Mouse (Mus musculus) MEL (cell line): Measurements from ENCODE around the gene Mnx1. TPM values are rescaled to one million over a fixed set of nuclear protein-coding genes. Genes with fewer than 3 reads are reported as not detected.

Source experiments
- DNase-seq: peaks from one replicate; pipeline ENCODE4 v3.0.0; 2011; ENCODE audit warnings: low read depth, low spot score
- H3K27ac ChIP-seq: 2 replicates; pipeline ENCODE4 v1.5.1; 2012; ENCODE audit warnings: low read depth, mild to moderate bottlenecking, control low read depth, low read length, moderate library complexity; ENCODE audit not compliant: control insufficient read depth
- H3K27me3 ChIP-seq, 2 experiments: fragments of 150-350 bp in 1 of 2; sonication (generic) in 1 of 2; 2 replicates each; pipeline ENCODE4 v1.6.1; 2012; ENCODE audit warnings: low read length in 2 of 2, mild to moderate bottlenecking in 2 of 2, improper control_type of control experiment in 1 of 2, moderate library complexity in 1 of 2; ENCODE audit not compliant: insufficient read depth in 2 of 2, control insufficient read depth in 1 of 2
- H3K36me3 ChIP-seq, 2 experiments: 2 replicates each; pipeline ENCODE4 v1.6.1; 2012 to 2014; ENCODE audit warnings: low read length in 2 of 2, improper control_type of control experiment in 1 of 2, inconsistent platforms in 1 of 2, mild to moderate bottlenecking in 1 of 2; ENCODE audit not compliant: insufficient read depth in 2 of 2, control insufficient read depth in 1 of 2
- H3K4me1 ChIP-seq, 2 experiments: fragments of 150-350 bp in 1 of 2; sonication (generic) in 1 of 2; 2 replicates each; pipeline ENCODE4 v1.6.1; 2012; ENCODE audit warnings: low read length in 2 of 2, improper control_type of control experiment in 1 of 2, mild to moderate bottlenecking in 1 of 2; ENCODE audit not compliant: insufficient read depth in 2 of 2, control insufficient read depth in 1 of 2
- H3K4me3 ChIP-seq, 2 experiments: fragments of 150-350 bp in 1 of 2; sonication (generic) in 1 of 2; 2 replicates each; pipeline ENCODE4 v1.5.1; 2012; ENCODE audit warnings: low read depth in 2 of 2, low read length in 2 of 2, mild to moderate bottlenecking in 2 of 2, moderate library complexity in 2 of 2, control low read depth in 1 of 2, improper control_type of control experiment in 1 of 2; ENCODE audit not compliant: control insufficient read depth in 1 of 2, insufficient read depth in 1 of 2
- H3K79me2 ChIP-seq: 2 replicates; pipeline ENCODE4 v1.6.1; 2012; ENCODE audit warnings: mild to moderate bottlenecking, low read length, moderate library complexity; ENCODE audit not compliant: control insufficient read depth, poor library complexity, insufficient read depth
- H3K9ac ChIP-seq: 2 replicates; pipeline ENCODE4 v1.6.1; 2012; ENCODE audit warnings: low read depth, mild to moderate bottlenecking, control low read depth, low read length, moderate library complexity; ENCODE audit not compliant: control insufficient read depth, poor library complexity, severe bottlenecking
- H3K9me3 ChIP-seq: fragments of 150-350 bp; sonication (generic); replicated peaks from 2 replicates; pipeline ENCODE4 v1.6.1; 2012; ENCODE audit warnings: mild to moderate bottlenecking, low read length, improper control_type of control experiment, moderate library complexity; ENCODE audit not compliant: insufficient read depth
- BHLHE40 ChIP-seq: IDR thresholded peaks from 2 replicates; pipeline ENCODE4 v1.6.1; 2012; ENCODE audit warnings: low read depth, mild to moderate bottlenecking, inconsistent platforms, low read length, improper control_type of control experiment, borderline replicate concordance
- E2F4 ChIP-seq: IDR thresholded peaks from 2 replicates; pipeline ENCODE4 v1.6.1; 2011; ENCODE audit warnings: low read depth, low read length, improper control_type of control experiment, borderline replicate concordance
- HCFC1 ChIP-seq: IDR thresholded peaks from 2 replicates; pipeline ENCODE4 v1.6.1; 2012; ENCODE audit warnings: low read depth, mild to moderate bottlenecking, inconsistent platforms, low read length, improper control_type of control experiment, moderate library complexity
- KAT2A ChIP-seq: conservative IDR thresholded peaks from 2 replicates; pipeline ENCODE4 v1.6.1; 2012; ENCODE audit warnings: low read depth, low read length, improper control_type of control experiment, inconsistent platforms
- MAZ ChIP-seq: IDR thresholded peaks from 2 replicates; pipeline ENCODE4 v1.6.1; 2012; ENCODE audit warnings: low read depth, mild to moderate bottlenecking, inconsistent platforms, low read length, improper control_type of control experiment
- MEF2A ChIP-seq: IDR thresholded peaks from 2 replicates; pipeline ENCODE4 v1.6.1; 2014; ENCODE audit warnings: low read depth, mild to moderate bottlenecking, inconsistent platforms, low read length, improper control_type of control experiment; ENCODE audit not compliant: poor library complexity, insufficient replicate concordance, severe bottlenecking; ENCODE audit errors: extremely low read depth
- NELFE ChIP-seq: IDR thresholded peaks from 2 replicates; pipeline ENCODE4 v1.6.1; 2011; ENCODE audit warnings: low read depth, low read length, improper control_type of control experiment
- NRF1 ChIP-seq: IDR thresholded peaks from 2 replicates; pipeline ENCODE4 v1.6.1; 2014; ENCODE audit warnings: low read depth, mild to moderate bottlenecking, inconsistent platforms, low read length, improper control_type of control experiment, moderate library complexity; ENCODE audit not compliant: poor library complexity, insufficient read depth, severe bottlenecking
- TAL1 ChIP-seq: IDR thresholded peaks from 2 replicates; pipeline ENCODE4 v1.6.1; 2012; ENCODE audit warnings: mild to moderate bottlenecking, inconsistent platforms, low read length, moderate library complexity, mixed read lengths
- TBP ChIP-seq: IDR thresholded peaks from 2 replicates; pipeline ENCODE4 v1.8.0; 2011; ENCODE audit warnings: low read depth, low read length, improper control_type of control experiment
- UBTF ChIP-seq: IDR thresholded peaks from 2 replicates; pipeline ENCODE4 v1.6.1; 2012; ENCODE audit warnings: low read depth, mild to moderate bottlenecking, inconsistent platforms, low read length, improper control_type of control experiment, moderate library complexity, borderline replicate concordance; ENCODE audit not compliant: insufficient read depth
- USF1 ChIP-seq: IDR thresholded peaks from 2 replicates; pipeline ENCODE4 v1.6.1; 2014; ENCODE audit warnings: low read depth, mild to moderate bottlenecking, inconsistent platforms, low read length, improper control_type of control experiment, moderate library complexity
- ZC3H11A ChIP-seq: IDR thresholded peaks from 2 replicates; pipeline ENCODE4 v1.6.1; 2012; ENCODE audit warnings: low read depth, mild to moderate bottlenecking, inconsistent platforms, low read length, improper control_type of control experiment
- ZMIZ1 ChIP-seq: IDR thresholded peaks from 2 replicates; pipeline ENCODE4 v1.6.1; 2012; ENCODE audit warnings: low read depth, mild to moderate bottlenecking, inconsistent platforms, low read length, improper control_type of control experiment, moderate library complexity
- ZNF384 ChIP-seq: IDR thresholded peaks from 2 replicates; pipeline ENCODE4 v1.6.1; 2012; ENCODE audit warnings: low read depth, mild to moderate bottlenecking, inconsistent platforms, low read length, improper control_type of control experiment
- polyA plus RNA-seq, 2 experiments: library from polyadenylated mRNA; stranded (reverse) in 1 of 2; unstranded in 1 of 2; fragments of >175 nt in 1 of 2; fragments of >200 nt in 1 of 2; gene quantifications; 2 replicates each; pipeline versions ENCODE4 v1.2.1 to v1.2.4; 2012; ENCODE audit warnings: low replicate concordance in 2 of 2, low read depth in 1 of 2; ENCODE audit not compliant: insufficient read length in 2 of 2, insufficient read depth in 1 of 2, missing spikeins in 1 of 2
- total RNA-seq: library from RNA; depleted of rRNA; stranded (reverse); fragments of 300-350 nt; gene quantifications from 2 replicates; pipeline ENCODE4 v1.2.3, GENCODE M21; 2012

Mnx1 gene
- total and polyA plus RNA-seq, 3 experiments, result not detected

DNA sequence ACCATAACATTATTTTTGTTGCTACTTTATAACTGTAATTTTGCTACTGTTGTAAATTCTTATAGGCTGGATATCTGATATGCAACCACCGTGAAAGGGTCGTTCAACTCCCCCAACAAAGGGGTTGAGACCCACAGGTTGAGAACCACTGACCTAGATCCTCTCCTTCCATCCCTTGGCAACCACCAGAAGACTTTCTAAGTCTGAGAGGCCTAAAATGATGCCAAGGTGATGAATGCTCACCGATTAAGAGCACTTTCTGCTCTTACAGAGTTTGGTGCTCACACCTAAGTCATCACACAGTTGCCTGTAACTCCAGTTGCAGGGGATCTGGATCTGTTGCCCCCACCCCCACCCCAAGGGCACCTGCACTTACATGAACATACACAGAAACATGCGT is 8.8 kb downstream of the Mnx1 start:
- Histone ChIP-seq H3K79me2 (no peaks in the 10 kb centered on the region; the same call in 1 of the 2 replicates), H3K27me3 (peaks cover 0 to 3% of the 10 kb centered on the region in 2 experiments; a peak in 3 of 4 replicates), H3K9ac (no peak overlapping the region), H3K36me3 (peaks cover 0 to 2% of the 10 kb centered on the region in 2 experiments; a peak in 1 of 4 replicates), H3K27ac (no peak overlapping the region), H3K4me1 (peaks cover 4 to 8% of the 10 kb centered on the region in 2 experiments), H3K4me3 (no peak overlapping the region), H3K9me3 (no peaks in the 10 kb centered on the region)
- TF ChIP-seq HCFC1 (no peak), MEF2A (no peak), MAZ (no peak), NELFE (no peak), TAL1 (no peak), ZNF384 (no peak), ZMIZ1 (no peak), TBP (no peak), KAT2A (no peak), USF1 (no peak), BHLHE40 (no peak), ZC3H11A (no peak), UBTF (no peak), E2F4 (no peak)
- no peak for DNase-seq

DNA sequence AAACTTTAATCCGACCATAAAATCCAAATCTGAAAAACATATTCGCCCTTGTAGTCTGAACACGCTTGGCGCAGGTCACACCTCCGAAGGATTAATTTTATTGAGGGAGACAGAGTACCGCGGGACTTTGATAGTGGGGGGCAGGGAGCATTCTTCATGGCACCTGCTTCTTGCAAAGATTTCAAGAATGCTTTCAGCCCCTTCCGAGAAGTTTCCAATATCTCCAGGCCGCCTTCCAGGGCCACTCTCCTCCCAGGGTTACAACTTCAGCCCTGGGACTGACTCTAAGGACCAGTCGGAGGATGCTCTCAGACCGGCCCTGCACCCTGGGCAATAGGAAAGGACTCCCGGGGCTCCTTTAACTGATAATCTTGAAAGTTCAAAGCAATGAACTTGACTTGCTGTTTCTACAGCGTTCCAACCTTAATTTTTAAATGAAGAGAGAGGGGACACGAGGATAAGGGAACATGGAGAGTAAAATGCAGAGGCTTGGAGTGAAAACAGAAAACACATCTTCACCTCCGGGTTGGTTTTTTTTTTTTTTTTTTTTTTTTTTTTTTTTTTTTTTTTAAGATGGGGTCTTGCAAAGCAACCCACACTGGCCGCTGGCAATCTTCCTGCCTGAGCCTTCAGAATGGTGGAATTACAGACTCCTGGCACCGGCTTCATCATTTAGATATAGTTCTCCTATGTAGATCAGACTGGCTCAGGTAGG is 9.8 kb downstream of the Mnx1 start:
- no peaks in the 10 kb centered on the region; the same call in 1 of the 2 replicates for H3K79me2 ChIP-seq
- H3K27me3 ChIP-seq, result peaks cover 0 to 3% of the 10 kb centered on the region in 2 experiments; a peak in 2 of 4 replicates
- H3K4me3 ChIP-seq, result peak overlapping the region; percentile 67 to 92
- TF ChIP-seq ZNF384 (peak; percentile 78), NRF1 (no peak)
- DNase-seq, result peak; percentile 45
- peaks cover 0 to 2% of the 10 kb centered on the region in 2 experiments; a peak in 1 of 4 replicates for H3K36me3 ChIP-seq
- peak overlapping the region; percentile 76 for H3K9ac ChIP-seq
- no peaks in the 10 kb centered on the region for H3K9me3 ChIP-seq
- peaks cover 4 to 8% of the 10 kb centered on the region in 2 experiments for H3K4me1 ChIP-seq
- no peak overlapping the region for H3K27ac ChIP-seq
